Mouse (Mus musculus): Measurements from ENCODE around the gene Fam19a5. TPM values are rescaled to one million over a fixed set of nuclear protein-coding genes. Genes with fewer than 3 reads are reported as not detected.

Fam19a5 gene
- 1.5 and 1.6 TPM in 2 replicates for polyA plus RNA-seq (2015; fragmentation: Nextera tagmentation; extraction: Ambion mirVana)

DNA sequence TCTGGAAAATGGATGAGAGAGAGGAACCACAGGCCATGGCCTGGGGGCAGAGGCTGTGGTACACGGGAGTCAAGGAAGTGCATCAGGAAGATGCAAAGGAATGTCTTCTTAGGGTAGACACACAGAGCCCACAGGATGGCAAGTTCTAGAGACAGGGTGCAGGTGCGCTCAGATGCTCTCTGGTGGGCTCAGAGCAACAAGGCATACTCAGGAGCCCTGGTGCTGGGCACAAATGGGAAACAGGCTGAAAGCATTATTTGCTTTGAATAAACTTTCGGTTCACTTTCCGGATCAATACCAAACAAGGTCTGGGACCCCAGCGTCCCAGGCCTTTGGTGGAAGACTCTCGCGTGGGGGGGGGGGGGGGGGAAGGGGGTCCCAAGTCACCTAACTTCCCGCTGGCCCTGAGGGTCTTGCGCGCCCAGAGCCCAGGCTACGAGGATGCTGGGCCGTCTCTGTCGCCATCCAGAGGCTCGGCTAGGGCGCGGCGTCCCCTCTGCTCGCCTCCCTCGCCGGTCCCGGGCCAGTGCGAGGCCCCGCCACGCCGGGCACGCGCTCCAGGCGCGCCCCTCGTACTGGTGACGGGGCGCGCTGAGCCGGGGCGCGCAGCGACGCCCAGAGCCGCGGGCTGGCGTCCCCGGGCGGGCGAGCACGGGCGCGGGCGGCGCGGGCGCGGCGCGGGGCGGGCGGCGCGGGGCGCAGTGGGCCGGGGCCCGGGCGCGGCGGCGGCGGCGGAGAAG is at the start of gene Fam19a5:
Gene Fam19a5, plus strand, starts transcription at position 701 of the 740 bp plus-strand sequence.

Small RNA genes within 50 kb of the gene (microRNA-seq; reads per million reads assigned to microRNA genes)
- gene Mir6393, result 0 reads per million in 2 experiments

Measured in skeletal muscle tissue, postnatal 0 days (tissue).